Mouse (Mus musculus) midbrain, embryonic 10.5 days (tissue): ENCODE data around the gene Emid1. TPM values are rescaled to one million over a fixed set of nuclear protein-coding genes. Genes with fewer than 3 reads are reported as not detected.

Experiments used
- DNase-seq: peaks from one replicate; pipeline ENCODE4 v3.0.0-alpha.2; 2017; ENCODE audit warnings: low spot score
- H3K27ac ChIP-seq: fragments of 300-500 bp; sonication (generic); replicated peaks from 2 replicates; pipeline ENCODE4 v1.5.1; 2016; ENCODE audit warnings: mild to moderate bottlenecking
- H3K27me3 ChIP-seq: fragments of 300-500 bp; sonication (generic); 2 replicates; pipeline ENCODE4 v1.6.1; 2016; ENCODE audit warnings: low read depth, mild to moderate bottlenecking; ENCODE audit not compliant: poor library complexity, severe bottlenecking
- H3K36me3 ChIP-seq: fragments of 300-500 bp; sonication (generic); 2 replicates; pipeline ENCODE4 v1.6.1; 2016; ENCODE audit warnings: mild to moderate bottlenecking, moderate library complexity
- H3K4me1 ChIP-seq: fragments of 300-500 bp; sonication (generic); 2 replicates; pipeline ENCODE4 v1.6.1; 2016
- H3K4me3 ChIP-seq: fragments of 300-500 bp; sonication (generic); 2 replicates; pipeline ENCODE4 v1.5.1; 2016; ENCODE audit warnings: mild to moderate bottlenecking, moderate library complexity
- H3K9me3 ChIP-seq: fragments of 300-500 bp; sonication (generic); replicated peaks from 2 replicates; pipeline ENCODE4 v1.6.1; 2016; ENCODE audit warnings: mild to moderate bottlenecking
- WGBS: fragments of 180-500 bp; shearing (Covaris S2); methylation state at CpG from one replicate; pipeline ENCODE4 v1.1.7; 2016; 5-methylcytosine and 5-hydroxymethylcytosine counted together
- polyA plus RNA-seq: library from polyadenylated mRNA; unstranded; fragments of >200 nt; fragmentation: Nextera tagmentation; extraction: Ambion mirVana; gene quantifications from 2 replicates; pipeline ENCODE4 v1.2.1, GENCODE M21; 2016

The Emid1 gene
- 21.9 and 28.2 TPM in 2 replicates for polyA plus RNA-seq

DNA sequence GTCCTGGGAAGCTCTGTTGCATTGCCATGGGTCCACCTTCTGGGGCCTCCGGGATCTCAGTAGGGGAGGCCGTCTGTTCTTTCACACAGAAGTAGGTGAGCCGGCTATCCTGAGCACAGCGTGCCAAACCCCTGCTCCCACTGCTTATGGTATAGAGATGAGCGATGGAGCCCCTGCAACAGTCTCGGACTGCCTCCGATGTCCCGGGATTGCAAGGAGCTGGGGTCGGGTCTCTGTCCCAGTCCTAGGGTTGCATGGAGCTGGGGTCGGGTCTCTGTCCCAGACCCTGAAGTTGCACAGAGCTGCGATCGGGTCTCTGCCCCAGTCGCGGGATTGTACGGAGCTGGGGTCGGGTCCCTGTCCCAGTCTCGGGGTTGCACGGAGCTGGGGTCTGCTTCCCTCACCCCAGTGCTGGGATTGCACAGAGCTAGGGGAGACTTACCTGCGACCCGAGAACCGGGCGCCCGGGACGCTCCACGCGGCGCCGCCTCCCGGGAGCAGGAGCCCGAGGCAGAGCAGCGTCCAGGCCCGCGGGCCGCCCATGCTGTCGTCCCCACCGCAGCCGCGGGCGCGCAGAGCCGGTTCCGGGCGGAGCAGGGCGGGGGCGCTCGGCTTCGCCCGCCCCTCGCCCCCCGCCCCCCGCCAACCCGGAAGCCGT is at the start of gene Emid1:
Gene Emid1, minus strand, starts transcription at position 578 of the 658 bp plus-strand sequence.
- H3K36me3 ChIP-seq: no peaks in the 10 kb centered on the region
- peaks cover 56% of the 10 kb centered on the region for H3K27me3 ChIP-seq
- peaks cover 61% of the 10 kb centered on the region for H3K4me1 ChIP-seq
- H3K4me3 ChIP-seq: peak within 1 kb of the TSS; percentile 74
- WGBS: under 1% methylated on average over 53 of the region's 53 CpGs
- peak; percentile 65 for DNase-seq
- no peaks in the 10 kb centered on the region for H3K9me3 ChIP-seq
- peak within 1 kb of the TSS; percentile 89 for H3K27ac ChIP-seq

DNA sequence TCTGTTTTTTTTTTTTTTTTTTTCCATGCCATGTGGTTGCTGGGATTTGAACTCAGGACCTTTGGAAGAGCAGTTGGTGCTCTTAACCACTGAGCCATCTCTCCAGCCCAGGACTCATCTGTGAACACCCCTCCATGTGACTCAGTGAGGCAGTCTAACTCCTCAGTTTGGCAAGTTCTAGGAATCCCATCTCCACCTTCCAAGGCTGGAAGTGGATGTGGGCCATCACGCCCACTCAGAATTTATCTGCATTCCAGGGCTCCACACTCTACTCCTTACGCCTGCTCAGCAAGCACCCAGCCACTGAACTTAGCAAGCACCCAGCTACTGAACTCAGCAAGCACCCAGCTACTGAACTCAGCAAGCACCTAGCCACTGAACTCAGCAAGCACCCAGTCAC is 47.8 kb upstream of the Emid1 start:
- Histone ChIP-seq H3K36me3 (peaks cover 23% of the 10 kb centered on the region), H3K27ac (no peak overlapping the region)
- 93% methylated on average over 2 of the region's 2 CpGs for WGBS

DNA sequence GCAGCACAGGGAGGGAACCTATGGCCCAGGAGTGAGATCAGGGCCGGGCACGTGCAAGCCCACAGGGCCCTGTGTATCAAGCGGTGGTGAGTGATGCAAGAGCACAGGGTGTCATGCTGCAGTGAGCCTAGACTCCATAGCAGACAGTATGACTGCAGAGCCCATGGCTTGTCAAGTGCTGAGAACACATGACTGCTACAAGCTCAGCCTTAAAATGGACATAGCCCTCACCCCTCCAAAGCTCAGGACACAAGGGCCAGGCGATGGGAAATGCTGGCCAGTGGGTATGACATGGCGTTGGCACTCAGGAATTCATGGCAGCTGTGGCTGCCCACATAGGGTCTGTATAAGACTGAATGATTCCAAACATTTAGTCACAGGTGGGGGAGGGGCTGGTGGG is 45.0 kb upstream of the Emid1 start:
- no peak for DNase-seq
- Histone ChIP-seq H3K36me3 (peaks cover 28% of the 10 kb centered on the region), H3K4me1 (peaks cover 24% of the 10 kb centered on the region), H3K9me3 (no peaks in the 10 kb centered on the region), H3K4me3 (no peak overlapping the region), H3K27me3 (no peaks in the 10 kb centered on the region), H3K27ac (peak overlapping the region; percentile 43; the same call in 1 of the 2 replicates)
- WGBS: 88% methylated on average over 5 of the region's 5 CpGs

More for the DNA sequence above, 47.8 kb upstream of the Emid1 start:
- Histone ChIP-seq H3K4me1 (peaks cover 23% of the 10 kb centered on the region), H3K4me3 (no peak overlapping the region), H3K9me3 (no peaks in the 10 kb centered on the region), H3K27me3 (no peaks in the 10 kb centered on the region)
- DNase-seq: no peak

DNA sequence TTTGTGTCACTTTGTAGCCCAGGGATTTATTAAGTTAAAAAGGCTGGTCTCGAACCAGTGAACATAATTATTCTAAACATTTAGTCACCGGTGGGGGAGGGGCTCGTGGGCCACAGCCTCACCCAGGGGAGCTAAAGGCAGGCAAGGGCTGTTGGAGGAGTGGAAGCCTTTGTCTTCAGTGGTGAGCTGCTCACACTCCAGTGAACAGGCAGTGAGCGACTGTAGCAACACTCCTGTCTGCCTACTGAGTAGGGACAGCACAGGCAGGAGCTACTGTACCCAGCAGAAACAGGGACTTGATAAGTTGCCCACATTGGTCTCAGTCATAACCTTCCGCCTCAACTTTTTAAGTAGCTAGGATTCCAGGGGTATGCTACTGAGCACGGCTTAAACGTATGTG is 44.5 kb upstream of the Emid1 start:
- H3K27ac ChIP-seq: peak overlapping the region; percentile 43; the same call in 1 of the 2 replicates
- 63% methylated on average over 7 of the region's 7 CpGs for WGBS
- H3K4me1 ChIP-seq: peaks cover 26% of the 10 kb centered on the region

DNA sequence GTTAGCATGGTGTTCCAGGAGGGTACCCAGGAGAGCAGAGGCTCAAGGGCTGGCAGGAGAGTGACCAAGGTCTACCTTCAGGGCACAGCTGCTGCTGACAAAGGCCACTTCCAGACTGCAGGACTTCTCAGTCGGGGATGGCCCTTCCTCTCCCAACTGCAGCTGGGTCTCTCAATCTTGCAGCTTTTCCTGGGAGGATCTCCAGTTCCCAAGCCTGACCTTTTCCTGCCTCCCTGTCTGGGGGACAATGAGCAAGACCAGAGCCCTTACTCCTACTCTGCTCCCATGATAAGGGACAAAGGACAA is 41.5 kb upstream of the Emid1 start:
- H3K27me3 ChIP-seq: no peaks in the 10 kb centered on the region
- peak overlapping the region; percentile 39 for H3K27ac ChIP-seq
- WGBS: 76% methylated on average over 1 of the region's 1 CpGs
- peaks cover 28% of the 10 kb centered on the region for H3K36me3 ChIP-seq
- H3K4me1 ChIP-seq: peaks cover 36% of the 10 kb centered on the region
- H3K9me3 ChIP-seq: no peaks in the 10 kb centered on the region
- H3K4me3 ChIP-seq: no peak overlapping the region
- DNase-seq: no peak

More for the DNA sequence above, 44.5 kb upstream of the Emid1 start:
- H3K27me3 ChIP-seq: no peaks in the 10 kb centered on the region
- no peaks in the 10 kb centered on the region for H3K9me3 ChIP-seq
- H3K36me3 ChIP-seq: peaks cover 28% of the 10 kb centered on the region
- H3K4me3 ChIP-seq: no peak overlapping the region
- no peak for DNase-seq

DNA sequence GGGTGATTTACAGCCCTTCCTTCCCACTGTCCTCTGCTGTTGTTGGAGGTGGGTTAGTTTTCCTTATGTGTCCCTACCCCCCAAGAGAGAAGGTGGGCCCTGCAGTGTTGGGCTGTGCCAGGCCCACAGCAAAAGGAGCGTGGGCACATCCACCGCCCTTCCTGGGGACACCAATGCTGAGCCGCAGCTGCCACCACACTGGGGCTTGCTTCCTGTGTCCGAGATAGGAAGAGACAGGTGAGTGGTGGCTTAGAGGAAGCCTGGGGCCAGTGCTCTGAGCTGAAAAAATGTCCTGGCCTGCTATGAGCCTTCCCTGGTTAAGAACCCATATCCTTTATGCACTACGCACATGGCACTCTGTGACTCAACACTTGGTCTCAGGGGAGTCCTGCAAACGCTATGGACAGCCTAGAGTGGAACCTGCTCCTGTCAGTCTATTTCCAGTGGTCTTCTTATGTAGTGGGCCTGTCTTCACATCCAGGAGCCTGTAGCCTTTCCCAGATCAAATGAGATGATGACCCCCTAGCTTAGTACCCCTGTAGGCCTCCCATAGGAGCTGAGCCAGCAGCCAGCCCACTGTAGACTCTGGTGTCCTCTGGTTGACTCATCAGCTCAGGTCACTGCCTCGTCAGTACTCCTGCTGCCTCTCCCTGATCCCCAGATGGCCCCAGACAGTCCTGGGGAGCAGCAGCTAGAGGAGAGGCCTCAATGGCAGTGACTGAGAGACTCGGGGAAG is 41.0 kb upstream of the Emid1 start:
- peaks cover 36% of the 10 kb centered on the region for H3K4me1 ChIP-seq
- H3K36me3 ChIP-seq: peaks cover 23% of the 10 kb centered on the region
- no peak for DNase-seq
- WGBS: 84% methylated on average over 8 of the region's 8 CpGs
- peak overlapping the region; percentile 39 for H3K27ac ChIP-seq
- no peaks in the 10 kb centered on the region for H3K27me3 ChIP-seq
- H3K9me3 ChIP-seq: no peaks in the 10 kb centered on the region
- H3K4me3 ChIP-seq: no peak overlapping the region

DNA sequence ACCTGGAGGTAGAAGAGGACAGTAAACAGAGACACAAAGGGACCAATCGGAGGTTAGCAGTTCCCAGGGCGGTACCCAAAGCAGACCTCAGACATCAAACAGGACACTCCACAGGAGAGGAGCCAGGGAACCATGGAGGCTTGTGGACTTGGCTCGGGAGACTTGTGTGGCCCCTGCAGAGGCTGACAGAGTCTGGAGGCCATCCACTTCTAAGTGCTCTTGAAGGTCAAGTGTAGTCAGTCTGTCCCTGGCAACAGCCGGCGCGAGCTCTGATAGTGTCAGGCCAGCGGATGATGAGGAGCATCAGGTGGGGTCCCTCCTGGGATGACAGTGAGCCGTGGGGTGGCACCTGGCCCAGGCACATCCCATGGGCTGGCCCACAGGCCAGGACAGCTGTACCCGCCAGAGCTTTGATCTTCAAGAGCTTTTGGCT is 40.0 kb upstream of the Emid1 start:
- no peak overlapping the region for H3K27ac ChIP-seq
- H3K36me3 ChIP-seq: peaks cover 15% of the 10 kb centered on the region
- no peaks in the 10 kb centered on the region for H3K27me3 ChIP-seq
- H3K4me1 ChIP-seq: peaks cover 39% of the 10 kb centered on the region
- no peaks in the 10 kb centered on the region for H3K9me3 ChIP-seq
- no peak for DNase-seq
- 56% methylated on average over 9 of the region's 9 CpGs for WGBS
- H3K4me3 ChIP-seq: no peak overlapping the region

DNA sequence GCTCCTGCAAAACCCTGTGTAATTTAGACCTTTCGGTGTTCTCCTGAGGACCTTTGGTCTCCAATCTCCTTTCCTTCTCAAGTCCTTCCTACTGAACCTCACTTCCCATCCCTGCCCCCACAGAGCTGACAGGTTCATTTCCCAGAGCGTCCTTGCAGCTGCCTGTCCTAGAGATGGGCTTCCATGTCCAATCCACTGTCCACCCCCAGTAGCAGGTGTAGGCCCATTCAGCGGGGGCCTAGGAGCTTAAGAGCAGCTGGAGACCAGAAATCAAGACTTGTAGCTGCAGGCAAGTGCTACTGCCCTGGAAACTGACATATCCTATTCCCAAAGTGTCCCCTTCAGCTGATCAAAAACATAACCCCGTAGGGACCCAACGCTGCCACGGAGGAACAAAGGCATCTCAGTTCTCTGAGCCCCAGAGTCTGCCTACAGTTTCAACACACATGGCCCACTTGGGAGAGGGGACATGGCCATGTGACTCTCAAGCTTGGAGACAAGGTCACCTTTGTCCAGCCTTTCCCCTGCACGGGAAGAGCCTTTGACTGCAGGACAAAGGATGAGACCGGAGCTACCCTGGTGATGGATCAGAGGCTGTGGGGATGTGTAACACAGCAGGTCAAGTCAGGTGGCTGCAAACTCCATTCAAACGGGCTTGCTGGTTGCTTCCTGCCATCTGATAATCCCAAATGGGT is 37.3 kb upstream of the Emid1 start:
- Histone ChIP-seq H3K4me1 (peaks cover 41% of the 10 kb centered on the region), H3K9me3 (no peaks in the 10 kb centered on the region), H3K4me3 (no peak overlapping the region), H3K36me3 (peaks cover 9% of the 10 kb centered on the region), H3K27me3 (no peaks in the 10 kb centered on the region), H3K27ac (peak overlapping the region; percentile 46; the same call in 1 of the 2 replicates)
- WGBS: 69% methylated on average over 9 of the region's 9 CpGs
- no peak for DNase-seq

DNA sequence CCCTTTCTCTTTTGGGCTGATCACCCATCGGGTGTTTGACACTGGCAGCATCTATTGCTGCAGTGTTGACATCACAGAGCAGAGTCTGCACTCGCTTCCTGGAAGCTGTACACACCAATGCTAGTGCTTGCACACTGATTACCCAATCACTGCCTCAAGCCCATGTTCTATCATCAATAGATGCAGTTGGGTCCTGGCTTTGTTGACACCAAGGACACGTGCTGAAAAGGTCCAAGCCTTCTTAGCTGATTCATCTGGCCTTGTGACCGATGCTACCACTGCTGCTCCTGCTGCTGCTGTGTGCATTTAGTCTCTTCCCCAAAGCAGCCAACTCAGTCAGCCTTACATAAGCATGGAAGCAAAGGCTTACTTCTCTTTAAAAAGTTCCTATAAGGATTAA is 36.1 kb upstream of the Emid1 start:
- Histone ChIP-seq H3K27me3 (no peaks in the 10 kb centered on the region), H3K27ac (no peak overlapping the region), H3K9me3 (no peaks in the 10 kb centered on the region), H3K4me1 (peaks cover 45% of the 10 kb centered on the region), H3K36me3 (no peaks in the 10 kb centered on the region), H3K4me3 (no peak overlapping the region)
- no peak for DNase-seq
- WGBS: 92% methylated on average over 4 of the region's 4 CpGs

DNA sequence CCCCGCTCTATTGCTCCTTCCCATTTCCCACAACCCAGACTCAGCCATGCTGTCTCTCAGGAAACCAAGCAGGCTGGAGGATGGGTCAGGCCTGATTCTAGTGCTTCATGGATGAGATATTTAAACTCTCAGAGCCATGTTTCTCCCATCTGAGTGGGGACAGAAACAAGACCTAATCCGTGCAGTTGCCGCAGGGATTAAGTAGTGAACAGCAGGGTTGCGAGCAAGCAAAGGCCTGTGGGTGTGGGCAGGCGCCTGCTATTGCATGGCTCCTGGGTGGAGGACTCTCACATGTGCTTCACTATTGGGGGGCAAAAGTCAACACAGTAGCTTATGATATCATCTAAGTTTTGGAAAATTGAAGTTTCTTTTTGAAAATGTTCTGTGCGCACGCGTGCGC is 32.8 kb upstream of the Emid1 start:
- H3K27me3 ChIP-seq: no peaks in the 10 kb centered on the region
- H3K36me3 ChIP-seq: no peaks in the 10 kb centered on the region
- H3K4me3 ChIP-seq: no peak overlapping the region
- H3K27ac ChIP-seq: peak overlapping the region; percentile 74
- WGBS: 72% methylated on average over 9 of the region's 9 CpGs
- no peak for DNase-seq
- no peaks in the 10 kb centered on the region for H3K9me3 ChIP-seq
- peaks cover 34% of the 10 kb centered on the region for H3K4me1 ChIP-seq

DNA sequence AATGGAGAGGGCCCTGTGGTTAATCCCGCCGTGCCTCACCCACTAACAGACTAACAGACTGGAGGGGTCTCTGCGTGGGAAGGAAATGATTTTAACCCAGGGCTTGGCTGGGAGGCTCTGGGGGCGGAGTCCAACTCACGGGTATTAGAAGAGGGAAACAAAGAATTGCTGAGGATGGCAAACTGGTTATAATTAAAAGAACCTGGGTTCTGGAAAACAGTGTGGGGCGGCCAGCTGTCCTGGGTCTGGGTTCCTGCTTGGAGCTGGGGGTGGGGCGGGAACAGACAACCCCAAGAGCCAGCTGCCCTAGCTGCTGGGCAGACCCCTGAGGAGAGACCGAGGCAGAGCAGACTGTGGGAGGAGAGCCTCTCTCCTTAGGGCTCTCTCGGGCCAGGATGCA is 32.2 kb upstream of the Emid1 start:
- Histone ChIP-seq H3K27me3 (no peaks in the 10 kb centered on the region; the same call in 1 of the 2 replicates), H3K36me3 (no peaks in the 10 kb centered on the region), H3K4me3 (no peak overlapping the region), H3K27ac (peak overlapping the region; percentile 74), H3K4me1 (peaks cover 28% of the 10 kb centered on the region), H3K9me3 (no peaks in the 10 kb centered on the region)
- 23% methylated on average over 9 of the region's 9 CpGs for WGBS
- DNase-seq: peak; percentile 28

DNA sequence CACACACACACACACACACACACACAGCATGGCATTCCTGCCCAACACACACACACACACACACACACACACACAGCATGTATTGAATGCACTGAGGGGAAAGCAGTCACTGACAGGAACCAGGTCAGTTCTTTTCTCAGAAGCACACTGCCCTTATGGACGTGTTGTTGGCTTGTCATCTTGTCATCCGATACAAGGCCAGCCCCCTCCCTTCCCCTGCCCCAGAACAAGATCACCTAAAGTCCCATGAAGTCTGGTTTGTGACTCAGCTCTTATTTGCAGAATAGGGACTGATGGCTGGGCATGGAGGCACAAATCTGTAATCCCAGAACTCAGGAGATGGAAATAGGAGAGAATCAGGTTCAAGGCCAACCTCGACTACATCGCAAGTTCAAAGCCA is 30.8 kb upstream of the Emid1 start:
- Histone ChIP-seq H3K27ac (no peak overlapping the region), H3K27me3 (peaks cover 5% of the 10 kb centered on the region), H3K4me3 (no peak overlapping the region), H3K9me3 (no peaks in the 10 kb centered on the region), H3K36me3 (no peaks in the 10 kb centered on the region), H3K4me1 (peaks cover 34% of the 10 kb centered on the region)
- no peak for DNase-seq
- 73% methylated on average over 4 of the region's 4 CpGs for whole genome bisulfite sequencing
